Mouse (Mus musculus) liver, embryonic 14.5 days (tissue): ENCODE measurements around the gene Clec9a. TPM values are rescaled to one million over a fixed set of nuclear protein-coding genes. Genes with fewer than 3 reads are reported as not detected.

ENCODE experiments used
- ATAC-seq: fragments of 200-750 bp; cut with Nextera tagmentation; 2 replicates; pipeline ENCODE4 v1.8.0; 2017; ENCODE audit warnings: moderate number of reproducible peaks, mild to moderate bottlenecking, moderate library complexity; ENCODE audit not compliant: insufficient read depth
- DNase-seq, 3 experiments: peaks; one replicate each; pipeline ENCODE4 v3.0.0-alpha.2; 2012 to 2013; ENCODE audit warnings: low read depth in 3 of 3, low spot score in 3 of 3
- H3K27ac ChIP-seq: fragments of 300-500 bp; sonication (generic); 2 replicates; pipeline ENCODE4 v1.5.1; 2014; ENCODE audit warnings: moderate library complexity, mild to moderate bottlenecking, control low read depth, inconsistent platforms
- H3K27me3 ChIP-seq: fragments of 300-500 bp; sonication (generic); 2 replicates; pipeline ENCODE4 v1.6.1; 2014; ENCODE audit warnings: mild to moderate bottlenecking, low read length, moderate library complexity; ENCODE audit not compliant: control insufficient read depth, insufficient read depth
- H3K36me3 ChIP-seq: fragments of 300-500 bp; sonication (generic); replicated peaks from 2 replicates; pipeline ENCODE4 v1.6.1; 2014; ENCODE audit warnings: low read depth; ENCODE audit not compliant: control insufficient read depth, insufficient read depth
- H3K4me1 ChIP-seq, 2 experiments: fragments of 200-500 bp in 1 of 2; fragments of 300-500 bp in 1 of 2; sonication (generic) in 1 of 2; replicated peaks; 2 replicates each; pipeline ENCODE4 v1.6.1; 2012 to 2014; ENCODE audit warnings: antibody characterized with exemption in 1 of 2, inconsistent platforms in 1 of 2, low read length in 1 of 2; ENCODE audit not compliant: control insufficient read depth in 2 of 2, insufficient read depth in 2 of 2
- H3K4me2 ChIP-seq: fragments of 300-500 bp; sonication (generic); 2 replicates; pipeline ENCODE4 v1.6.1; 2014; ENCODE audit warnings: low read depth, mild to moderate bottlenecking, control low read depth, moderate library complexity
- H3K4me3 ChIP-seq, 2 experiments: fragments of 200-500 bp in 1 of 2; fragments of 300-500 bp in 1 of 2; sonication (generic) in 1 of 2; 2 replicates each; pipeline ENCODE4 v1.5.1; 2012 to 2014; ENCODE audit warnings: low read depth in 2 of 2, low read length in 2 of 2, mild to moderate bottlenecking in 2 of 2, control low read depth in 1 of 2, inconsistent platforms in 1 of 2, moderate library complexity in 1 of 2; ENCODE audit not compliant: insufficient read depth in 1 of 2
- H3K9ac ChIP-seq: fragments of 300-500 bp; sonication (generic); replicated peaks from 2 replicates; pipeline ENCODE4 v1.6.1; 2014; ENCODE audit warnings: mild to moderate bottlenecking, control low read depth, moderate library complexity
- H3K9me3 ChIP-seq: fragments of 300-500 bp; sonication (generic); 2 replicates; pipeline ENCODE4 v1.6.1; 2016; ENCODE audit warnings: low read length, mixed read lengths; ENCODE audit not compliant: control insufficient read depth
- CTCF ChIP-seq: IDR thresholded peaks from 2 replicates; pipeline ENCODE4 v1.5.1; 2016; ENCODE audit warnings: antibody characterized with exemption, low read depth, control low read depth
- EP300 ChIP-seq: IDR thresholded peaks from 2 replicates; pipeline ENCODE4 v1.6.1; 2016; ENCODE audit warnings: antibody characterized with exemption, low read depth
- WGBS: fragments of 180-500 bp; shearing (Covaris S2); extraction: QIAGEN DNeasy Blood & Tissue Kit; methylation state at CpG from one replicate; pipeline ENCODE4 v1.1.7; 2014; ENCODE audit not compliant: insufficient replicate concordance; 5-methylcytosine and 5-hydroxymethylcytosine counted together
- polyA plus RNA-seq, 2 experiments: library from polyadenylated mRNA; depleted of rRNA in 1 of 2; stranded (reverse) in 1 of 2; unstranded in 1 of 2; fragments of >200 nt; fragmentation: Nextera tagmentation in 1 of 2; extraction: Ambion mirVana in 1 of 2; gene quantifications; 2 replicates each; pipeline versions ENCODE4 v1.2.1 to v1.2.3; 2012 to 2014

Clec9a gene
- polyA plus RNA-seq, 2 experiments: 0.25 to 1.0 TPM

GRCm38 (mm10) chr6:129385774-129386173, 22.9 kb upstream of the Clec9a start, which contains the start of gene Clec12b:
TSS of gene Clec12b (minus strand) at chr6:129385874.
- Histone ChIP-seq H3K9me3 (no peaks in the 10 kb centered on the region), H3K27me3 (no peaks in the 10 kb centered on the region), H3K4me2 (no peak within 1 kb of the TSS), H3K36me3 (no peaks in the 10 kb centered on the region), H3K9ac (no peak within 1 kb of the TSS), H3K4me1 (no peaks in the 10 kb centered on the region), H3K27ac (no peak within 1 kb of the TSS), H3K4me3 (no peak within 1 kb of the TSS)
- no peak for TF ChIP-seq CTCF
- TF ChIP-seq EP300: no peak
- DNase-seq (no peak), ATAC-seq (no peak)
- 59% methylated on average over 2 of the region's 2 CpGs for WGBS

DNA sequence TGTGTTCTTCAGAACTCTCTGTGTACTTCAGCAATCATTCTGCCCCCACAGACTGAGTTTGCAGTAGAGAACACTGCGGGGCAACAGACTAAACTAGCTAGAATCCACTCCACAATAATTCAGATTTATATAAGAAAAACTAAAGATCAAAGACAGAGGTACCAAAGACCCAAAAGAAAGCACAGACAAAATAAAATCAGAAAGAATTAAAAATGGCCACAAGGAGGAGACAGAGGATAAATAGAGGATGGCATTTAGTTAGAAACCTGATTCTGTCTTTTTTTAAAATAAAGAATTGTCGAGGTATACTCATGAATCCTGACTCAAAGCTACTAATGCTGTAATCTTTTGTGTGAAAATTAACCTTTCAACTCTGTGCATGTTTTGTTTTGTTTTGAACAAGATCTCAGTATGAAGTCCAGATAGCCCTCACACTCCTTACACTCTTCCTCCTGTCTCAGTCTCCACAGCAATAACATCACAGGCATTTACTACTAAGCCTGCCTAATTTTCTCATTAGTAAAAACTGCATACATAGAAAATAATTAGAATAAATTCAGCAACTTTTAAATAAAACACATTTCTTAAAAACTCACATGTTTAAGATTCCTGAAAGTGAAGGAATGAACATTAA, 15.5 kb upstream of the Clec9a start:
- Histone ChIP-seq H3K9me3 (no peaks in the 10 kb centered on the region), H3K4me1 (no peaks in the 10 kb centered on the region), H3K4me2 (no peak overlapping the region), H3K27me3 (no peaks in the 10 kb centered on the region), H3K27ac (no peak overlapping the region), H3K36me3 (no peaks in the 10 kb centered on the region), H3K4me3 (no peak overlapping the region), H3K9ac (no peak overlapping the region)
- no peak for TF ChIP-seq EP300
- TF ChIP-seq CTCF: peak; percentile 38
- ATAC-seq (no peak), DNase-seq (no peak)
- WGBS: 14% methylated on average over 2 of the region's 2 CpGs

- H3K9ac ChIP-seq: no peak overlapping the region
- H3K27ac ChIP-seq: no peak overlapping the region
- no peaks in the 10 kb centered on the region for H3K27me3 ChIP-seq
- ATAC-seq (no peak), DNase-seq (no peak)
- H3K36me3 ChIP-seq: no peaks in the 10 kb centered on the region
- no peaks in the 10 kb centered on the region for H3K9me3 ChIP-seq
- no peak overlapping the region for H3K4me3 ChIP-seq
- WGBS: 50% methylated on average over 6 of the region's 6 CpGs
- H3K4me2 ChIP-seq: no peak overlapping the region
- no peak for TF ChIP-seq EP300
- no peak for TF ChIP-seq CTCF
- H3K4me1 ChIP-seq: no peaks in the 10 kb centered on the region
These were observed 14.9 kb upstream of the Clec9a start for GRCm38 (mm10) chr6:129393732-129394131.

DNA sequence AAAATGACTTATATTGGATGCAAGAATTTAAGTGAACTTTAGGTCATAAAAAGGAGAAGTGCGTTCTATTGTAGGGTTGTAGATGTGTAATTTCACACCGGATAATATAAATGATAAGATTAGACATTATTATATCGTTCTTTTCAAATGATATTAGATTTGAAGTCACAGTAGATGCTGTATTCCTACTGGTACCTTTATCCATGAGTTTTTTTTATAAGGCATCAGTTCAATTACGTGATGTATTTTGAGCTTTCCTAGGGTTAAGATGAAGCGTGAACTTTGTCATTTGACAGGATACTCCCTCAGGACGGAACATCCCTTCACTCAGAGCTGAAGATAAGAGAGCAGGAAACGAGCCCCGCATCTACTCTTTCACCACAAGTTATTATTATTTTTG, 11.7 kb upstream of the Clec9a start, which contains the start of gene Clec1b:
Clec1b (plus strand) TSS at position 301 of the 400 bp plus-strand sequence.
- no peaks in the 10 kb centered on the region for H3K27me3 ChIP-seq
- DNase-seq (no peak), ATAC-seq (no peak)
- no peak within 1 kb of the TSS for H3K9ac ChIP-seq
- WGBS: 37% methylated on average over 8 of the region's 8 CpGs
- H3K4me2 ChIP-seq: no peak within 1 kb of the TSS
- TF ChIP-seq EP300 (no peak), CTCF (no peak)
- no peak within 1 kb of the TSS for H3K27ac ChIP-seq
- no peaks in the 10 kb centered on the region for H3K9me3 ChIP-seq
- H3K36me3 ChIP-seq: no peaks in the 10 kb centered on the region
- H3K4me1 ChIP-seq: no peaks in the 10 kb centered on the region
- H3K4me3 ChIP-seq: no peak within 1 kb of the TSS

DNA sequence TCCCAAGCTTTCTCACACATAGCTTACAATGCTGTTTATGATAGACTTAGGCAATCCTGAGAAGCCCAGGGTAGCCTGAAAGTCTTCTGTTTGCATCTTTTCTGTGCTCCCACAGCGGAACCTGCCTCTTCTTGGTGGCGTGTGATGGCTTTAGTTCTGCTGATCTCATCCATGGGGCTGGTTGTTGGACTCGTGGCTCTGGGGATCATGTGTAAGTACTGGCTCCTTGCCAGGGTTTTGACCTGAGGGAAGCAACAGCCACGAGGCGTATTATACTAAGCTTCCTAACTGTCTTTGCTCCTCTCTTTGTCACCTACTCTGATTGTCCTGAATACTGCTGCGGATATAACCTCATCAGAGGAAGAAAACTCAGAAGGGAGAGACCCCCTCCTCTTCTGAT, 8.7 kb upstream of the Clec9a start:
- no peak for TF ChIP-seq CTCF
- TF ChIP-seq EP300: no peak
- Histone ChIP-seq H3K4me2 (no peak overlapping the region), H3K27ac (no peak overlapping the region), H3K4me1 (no peaks in the 10 kb centered on the region; a peak in 1 of 4 replicates), H3K9ac (no peak overlapping the region), H3K36me3 (no peaks in the 10 kb centered on the region), H3K9me3 (no peaks in the 10 kb centered on the region), H3K27me3 (no peaks in the 10 kb centered on the region), H3K4me3 (no peak overlapping the region)
- peak; percentile 51; the same call in 1 of the 2 replicates for ATAC-seq
- 37% methylated on average over 6 of the region's 6 CpGs for WGBS
- DNase-seq: no peak
